Mouse (Mus musculus): ENCODE data around the gene Mettl14. TPM values are rescaled to one million over a fixed set of nuclear protein-coding genes. Genes with fewer than 3 reads are reported as not detected.

Gene Mettl14
- polyA plus RNA-seq, 1 experiment from 2014 or later: 17.9 TPM

DNA sequence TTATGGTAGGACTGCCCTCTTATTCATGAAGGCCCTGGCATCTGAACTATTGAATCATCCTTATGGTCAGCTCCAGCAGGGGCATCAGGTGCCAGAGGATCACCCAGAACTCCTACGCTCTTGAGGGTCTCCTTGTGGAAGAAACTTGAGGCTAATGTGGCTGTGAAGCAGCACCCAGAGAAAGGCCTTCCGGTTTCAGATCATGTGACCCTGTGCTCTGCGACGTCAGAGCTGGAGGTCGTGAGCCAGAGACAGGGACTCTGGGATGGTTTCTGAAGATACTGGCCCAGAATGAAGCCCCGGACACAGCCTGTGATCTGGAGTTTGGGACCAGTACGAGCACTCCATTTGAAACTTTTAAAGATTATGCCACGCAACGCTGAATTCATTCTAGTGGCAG is 65.6 kb downstream of the Mettl14 start:
- Histone ChIP-seq H3K27me3 (ENCODE audit: control insufficient read depth, insufficient read depth, low read length) (no peaks in the 10 kb centered on the region), H3K4me3 (ENCODE audit: low read depth, low read length) (no peak overlapping the region), H3K9me3 (replicated peaks; ENCODE audit: control insufficient read depth, low read length) (no peaks in the 10 kb centered on the region), H3K27ac (ENCODE audit: low read depth, low read length) (no peak overlapping the region), H3K4me2 (no peak overlapping the region), H3K4me1 (ENCODE audit: control insufficient read depth, insufficient read depth, low read length) (peaks cover 26% of the 10 kb centered on the region), H3K36me3 (ENCODE audit: control insufficient read depth, insufficient read depth, low read length) (no peaks in the 10 kb centered on the region), H3K9ac (ENCODE audit: low read depth, low read length) (no peak overlapping the region)
- WGBS (ENCODE audit: insufficient replicate concordance): 73% methylated on average over 9 of the region's 9 CpGs
- ATAC-seq (replicated peaks; ENCODE audit: insufficient number of reproducible peaks, low FRiP score, low TSS enrichment): no peak

Other genes starting within 250 kb of the Mettl14 start
- 21.8 and 25.6 TPM in 2 replicates for gene Synpo2, start 150.0 kb downstream of the Mettl14 start, polyA plus RNA-seq (2014; fragmentation: Nextera tagmentation; extraction: Ambion mirVana)
- 66.1 and 73.4 TPM in 2 replicates for gene Sec24d, start 118.7 kb downstream of the Mettl14 start, polyA plus RNA-seq (2014; fragmentation: Nextera tagmentation; extraction: Ambion mirVana)
- 0.89 and 1.5 TPM in 2 replicates for gene Prss12, start 60.8 kb upstream of the Mettl14 start, polyA plus RNA-seq (2014; fragmentation: Nextera tagmentation; extraction: Ambion mirVana)